Mouse (Mus musculus) forebrain, postnatal 0 days (tissue): ENCODE results near the gene F11. TPM values are rescaled to one million over a fixed set of nuclear protein-coding genes. Genes with fewer than 3 reads are reported as not detected.

Experiments
- ATAC-seq: fragments of 200-750 bp; cut with Nextera tagmentation; 2 replicates; pipeline ENCODE4 v1.8.0; 2017; ENCODE audit warnings: mild to moderate bottlenecking, moderate library complexity
- DNase-seq: peaks from one replicate; pipeline ENCODE4 v3.0.0-alpha.2; 2015
- H3K27ac ChIP-seq: fragments of 300-500 bp; sonication (generic); 2 replicates; pipeline ENCODE4 v1.5.1; 2014; ENCODE audit warnings: low read depth, mild to moderate bottlenecking, antibody characterized with exemption, low read length, moderate library complexity, mixed read lengths
- H3K27me3 ChIP-seq: fragments of 300-500 bp; sonication (generic); 2 replicates; pipeline ENCODE4 v1.6.1; 2014; ENCODE audit warnings: mild to moderate bottlenecking, low read length, mixed read lengths; ENCODE audit not compliant: insufficient read depth
- H3K36me3 ChIP-seq: fragments of 300-500 bp; sonication (generic); 2 replicates; pipeline ENCODE4 v1.6.1; 2014; ENCODE audit warnings: mild to moderate bottlenecking, moderate library complexity; ENCODE audit not compliant: insufficient read depth
- H3K4me1 ChIP-seq: fragments of 300-500 bp; sonication (generic); 2 replicates; pipeline ENCODE4 v1.6.1; 2014; ENCODE audit warnings: antibody characterized with exemption; ENCODE audit not compliant: insufficient read depth
- H3K4me2 ChIP-seq: fragments of 300-500 bp; sonication (generic); 2 replicates; pipeline ENCODE4 v1.6.1; 2014; ENCODE audit warnings: low read depth, mild to moderate bottlenecking, moderate library complexity
- H3K4me3 ChIP-seq: fragments of 300-500 bp; sonication (generic); 2 replicates; pipeline ENCODE4 v1.5.1; 2014; ENCODE audit warnings: low read depth, low read length, mixed read lengths
- H3K9ac ChIP-seq: fragments of 300-500 bp; sonication (generic); 2 replicates; pipeline ENCODE4 v1.6.1; 2014; ENCODE audit warnings: mild to moderate bottlenecking
- H3K9me3 ChIP-seq: fragments of 300-500 bp; sonication (generic); 2 replicates; pipeline ENCODE4 v1.6.1; 2016; ENCODE audit warnings: low read length
- CTCF ChIP-seq: sonication (generic); IDR thresholded peaks from 2 replicates; pipeline ENCODE4 v1.5.1; 2016; ENCODE audit warnings: antibody characterized with exemption, control low read depth, low read depth
- WGBS: fragments of 180-500 bp; shearing (Covaris S2); extraction: QIAGEN DNeasy Blood & Tissue Kit; methylation state at CpG from one replicate; pipeline ENCODE4 v1.1.7; 2014; 5-methylcytosine and 5-hydroxymethylcytosine counted together
- polyA plus RNA-seq: library from polyadenylated mRNA; unstranded; fragments of >200 nt; fragmentation: Nextera tagmentation; extraction: Ambion mirVana; gene quantifications from 2 replicates; pipeline ENCODE4 v1.2.1, GENCODE M21; 2015
- total RNA-seq: library from RNA; depleted of rRNA; stranded (reverse); fragments of >200 nt; gene quantifications from 2 replicates; pipeline ENCODE4 v1.2.3, GENCODE M21; 2014; rRNA removed

F11 gene
- total and polyA plus RNA-seq, 2 experiments from 2014 or later = not detected

DNA sequence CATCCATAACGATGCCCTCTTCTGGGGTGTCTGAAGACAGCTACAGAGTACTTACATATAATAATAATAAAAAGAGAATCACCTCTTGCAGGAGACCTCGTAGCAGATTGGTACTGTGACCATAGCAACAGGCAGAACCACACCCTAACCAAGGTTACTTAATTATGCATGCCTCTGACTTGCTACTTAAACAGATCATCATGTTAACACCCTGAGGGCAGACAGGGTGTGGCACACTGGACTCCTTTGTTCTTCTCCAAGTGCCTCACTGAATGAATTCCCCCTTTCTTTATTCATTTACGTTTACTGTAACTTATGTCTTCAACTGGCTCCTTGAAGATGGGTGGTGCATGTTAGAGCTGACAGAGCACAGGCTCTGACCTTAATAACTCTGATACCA lies 28.6 kb downstream of the F11 start:
- no peak for ATAC-seq
- no peak overlapping the region for H3K9ac ChIP-seq
- H3K9me3 ChIP-seq = no peaks in the 10 kb centered on the region
- no peaks in the 10 kb centered on the region for H3K27me3 ChIP-seq
- H3K4me1 ChIP-seq = no peaks in the 10 kb centered on the region
- no peaks in the 10 kb centered on the region for H3K36me3 ChIP-seq
- no peak overlapping the region for H3K4me3 ChIP-seq
- DNase-seq = no peak
- H3K4me2 ChIP-seq = no peak overlapping the region
- TF ChIP-seq CTCF = no peak
- no peak overlapping the region for H3K27ac ChIP-seq
- WGBS = 62% methylated on average over 3 of the region's 3 CpGs

DNA sequence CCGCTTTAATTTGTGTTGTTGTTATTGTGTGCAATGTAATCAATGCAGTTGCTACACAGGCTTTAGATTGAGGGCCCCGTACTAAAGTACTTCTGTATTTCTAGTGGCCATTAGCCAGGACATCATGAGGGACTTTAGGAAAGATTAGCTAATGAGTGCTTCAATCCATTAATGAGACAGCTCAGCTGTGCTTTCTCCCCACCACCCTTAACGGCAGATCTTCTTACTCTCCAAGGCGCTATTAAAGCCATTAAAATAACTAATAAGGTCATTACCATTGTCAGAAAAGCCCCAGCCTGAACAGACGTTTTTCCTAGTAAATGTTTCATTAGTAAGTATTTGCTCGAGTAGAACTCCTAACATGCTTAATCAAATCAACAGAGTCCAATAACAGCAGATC lies 59.4 kb downstream of the F11 start:
- no peak overlapping the region for H3K4me2 ChIP-seq
- ATAC-seq = no peak
- TF ChIP-seq CTCF = no peak
- no peak overlapping the region for H3K27ac ChIP-seq
- H3K4me3 ChIP-seq = no peak overlapping the region
- 14% methylated on average over 6 of the region's 6 CpGs for WGBS
- no peaks in the 10 kb centered on the region for H3K27me3 ChIP-seq
- H3K9ac ChIP-seq = no peak overlapping the region
- H3K36me3 ChIP-seq = no peaks in the 10 kb centered on the region
- H3K4me1 ChIP-seq = no peaks in the 10 kb centered on the region
- H3K9me3 ChIP-seq = no peaks in the 10 kb centered on the region
- DNase-seq = no peak

DNA sequence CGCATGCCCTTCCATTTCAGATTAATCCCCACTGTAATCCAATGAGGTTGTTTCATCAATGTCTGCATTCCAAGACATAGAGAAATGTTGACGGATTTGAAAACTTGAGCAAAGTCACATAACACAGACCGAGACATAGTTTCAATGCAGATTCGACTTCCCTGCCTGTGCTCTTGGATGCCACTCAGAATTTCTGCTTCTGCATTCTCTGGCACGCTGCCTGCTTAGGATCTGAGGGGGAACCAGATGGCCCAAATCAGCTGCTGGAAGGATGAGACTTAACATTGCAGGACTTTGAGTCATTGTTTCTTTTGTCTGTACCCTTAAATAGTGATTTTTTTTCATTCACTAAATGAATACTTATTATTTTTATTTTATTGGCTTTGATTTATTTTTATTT lies 60.2 kb downstream of the F11 start:
- 54% methylated on average over 5 of the region's 5 CpGs for WGBS
- no peaks in the 10 kb centered on the region for H3K36me3 ChIP-seq
- H3K27ac ChIP-seq = no peak overlapping the region
- no peak overlapping the region for H3K4me2 ChIP-seq
- H3K4me1 ChIP-seq = no peaks in the 10 kb centered on the region
- TF ChIP-seq CTCF = no peak
- no peak overlapping the region for H3K4me3 ChIP-seq
- peak; percentile 78 for DNase-seq
- ATAC-seq = peak; percentile 60
- H3K9ac ChIP-seq = no peak overlapping the region
- H3K27me3 ChIP-seq = no peaks in the 10 kb centered on the region
- no peaks in the 10 kb centered on the region for H3K9me3 ChIP-seq

DNA sequence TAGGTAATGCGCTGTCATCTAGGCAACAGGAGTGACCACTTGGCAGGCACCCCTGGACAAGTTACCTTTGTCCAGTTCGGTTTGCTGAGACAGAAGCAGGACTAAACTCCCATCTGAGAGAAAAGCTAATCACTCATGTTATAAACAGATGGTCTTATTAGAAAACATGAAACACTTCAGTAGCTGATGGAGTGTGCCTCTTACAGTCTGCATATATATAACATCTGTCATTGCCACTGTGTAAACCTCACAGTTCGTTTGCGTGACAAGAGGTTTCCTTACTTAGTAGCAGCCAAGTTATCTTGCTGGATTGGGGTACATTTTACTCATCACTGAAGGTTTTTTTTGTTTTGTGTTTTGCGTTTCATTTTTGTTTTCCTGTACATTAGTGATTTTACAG lies 64.5 kb downstream of the F11 start:
- TF ChIP-seq CTCF = no peak
- H3K27ac ChIP-seq = no peak overlapping the region
- no peaks in the 10 kb centered on the region for H3K36me3 ChIP-seq
- H3K9ac ChIP-seq = no peak overlapping the region
- ATAC-seq = no peak
- H3K4me2 ChIP-seq = no peak overlapping the region
- no peaks in the 10 kb centered on the region for H3K4me1 ChIP-seq
- H3K9me3 ChIP-seq = no peaks in the 10 kb centered on the region
- 69% methylated on average over 5 of the region's 5 CpGs for WGBS
- H3K27me3 ChIP-seq = no peaks in the 10 kb centered on the region
- no peak for DNase-seq
- no peak overlapping the region for H3K4me3 ChIP-seq

DNA sequence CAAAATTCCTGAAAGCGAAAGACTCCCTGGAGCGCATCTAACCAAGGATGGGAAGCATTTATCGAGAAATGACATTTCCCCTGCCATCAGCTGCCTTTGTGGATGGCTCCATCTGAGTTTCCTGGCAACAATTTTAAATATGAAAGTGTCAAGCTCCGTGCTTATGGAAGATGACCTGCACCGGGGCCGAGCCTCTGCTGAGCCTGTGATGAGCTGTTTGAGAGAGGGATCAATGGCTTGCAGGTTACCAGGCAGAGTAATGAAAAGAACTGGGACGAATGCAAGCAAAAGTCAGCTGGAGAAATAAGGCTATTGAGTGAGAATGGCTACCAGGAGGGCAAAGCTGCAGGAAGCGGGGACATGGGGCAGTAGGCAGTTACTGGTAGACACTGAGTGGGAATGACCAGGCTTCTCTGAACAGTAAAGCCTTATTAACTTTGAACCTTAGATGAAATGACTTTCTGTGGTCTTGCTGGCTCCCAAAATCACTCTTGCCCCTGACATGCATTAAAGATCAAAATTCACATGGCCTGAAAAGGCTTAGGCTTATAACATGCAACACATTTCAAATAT lies 65.8 kb downstream of the F11 start:
- TF ChIP-seq CTCF = no peak
- Histone ChIP-seq H3K4me1 (no peaks in the 10 kb centered on the region), H3K36me3 (no peaks in the 10 kb centered on the region), H3K4me2 (no peak overlapping the region), H3K27me3 (no peaks in the 10 kb centered on the region), H3K9ac (no peak overlapping the region), H3K9me3 (no peaks in the 10 kb centered on the region), H3K27ac (no peak overlapping the region), H3K4me3 (no peak overlapping the region)
- no peak for DNase-seq
- no peak for ATAC-seq
- 78% methylated on average over 8 of the region's 8 CpGs for WGBS

Other genes starting within 250 kb of the F11 start
- 0.38 TPM in 1 of 2 replicates, not detected in the other for gene Mtnr1a, start 192.9 kb downstream of the F11 start, total RNA-seq
- gene Mtnr1a, start 192.9 kb downstream of the F11 start, polyA plus RNA-seq = 0.18 and 0.19 TPM in 2 replicates
- gene Klkb1, start 32.8 kb upstream of the F11 start, total RNA-seq = under 0.01 and 0.24 TPM in 2 replicates
- gene Klkb1, start 32.8 kb upstream of the F11 start, polyA plus RNA-seq = 0.05 TPM in 1 of 2 replicates, not detected in the other
- gene Gm45753, start 46.4 kb upstream of the F11 start, total RNA-seq = not detected in 2 replicates
- 0.08 and 0.13 TPM in 2 replicates for gene Gm45753, start 46.4 kb upstream of the F11 start, polyA plus RNA-seq
- gene Cyp4v3, start 71.2 kb upstream of the F11 start, total RNA-seq = 2.2 and 2.4 TPM in 2 replicates
- gene Cyp4v3, start 71.2 kb upstream of the F11 start, polyA plus RNA-seq = 1.8 and 2.1 TPM in 2 replicates
- gene Fam149a, start 120.3 kb upstream of the F11 start, total RNA-seq = 22.6 and 27.3 TPM in 2 replicates
- 10.8 and 15.0 TPM in 2 replicates for gene Fam149a, start 120.3 kb upstream of the F11 start, polyA plus RNA-seq
- 0.95 and 1.3 TPM in 2 replicates for gene Tlr3, start 149.0 kb upstream of the F11 start, total RNA-seq
- 1.1 and 1.3 TPM in 2 replicates for gene Tlr3, start 149.0 kb upstream of the F11 start, polyA plus RNA-seq
- gene Sorbs2, start 245.8 kb upstream of the F11 start, total RNA-seq = 66.9 and 88.8 TPM in 2 replicates
- 20.8 and 33.2 TPM in 2 replicates for gene Sorbs2, start 245.8 kb upstream of the F11 start, polyA plus RNA-seq